Comparison of ENCODE assay signal across 18 mouse cellular contexts in genomic region chr2:75114375-75114774, GRCm38 (mm10).
DNase-seq lines count a peak whose midpoint lies in the region; ATAC-seq and TF ChIP-seq lines count a peak whose summit lies in the region.
"Had no signal": no experiment of that assay in that cellular context is flagged by ENCODE, and none has a peak within 500 bp of the region (broad histone marks: within the 10 kb centered on the region; RNA-seq: fewer than 3 reads in every experiment).

No protein-coding gene starts in this region.

- TF ChIP-seq CTCF in kidney, adult 2 months (conservative IDR thresholded peaks at IDR 0.05; ENCODE audit: insufficient read depth, insufficient read length, low read depth, low read length): no peak

- peak; percentile 20 for DNase-seq in embryo, embryonic 11 days
- DNase-seq in embryo, embryonic 10 days (ENCODE audit: low spot score): no peak
- DNase-seq in kidney, adult 2 months: no peak
- peak; percentile 79 for DNase-seq in 3T3-L1 (ENCODE audit: low read depth, low spot score)
- DNase-seq in adrenal gland, postnatal 14 days: peak; percentile 45
- DNase-seq in cerebellum, adult 11 months: no peak
- no peak for DNase-seq in cerebellum, postnatal 14 days
- DNase-seq: cerebellum, postnatal 25 days; gastrocnemius, postnatal 10 days; kidney, adult 8-10 months; left cerebral cortex, postnatal 4 days; lung, embryonic 14.5 days; thymus, postnatal 14 days had no signal

- no peak overlapping the region for H3K4me2 ChIP-seq in kidney, embryonic 14.5 days (replicated peaks; ENCODE audit: low read depth, low read length)
- H3K4me2 ChIP-seq: liver, embryonic 11.5 days; lung, embryonic 14.5 days had no signal

- no peaks in the 10 kb centered on the region for H3K36me3 ChIP-seq in kidney, embryonic 14.5 days (ENCODE audit: control insufficient read depth, insufficient read depth, low read length)
- H3K36me3 ChIP-seq in kidney, adult 2 months (ENCODE audit: control insufficient read depth, insufficient read depth, low read length): no peaks in the 10 kb centered on the region
- H3K36me3 ChIP-seq: forebrain, embryonic 10.5 days; hindbrain, embryonic 10.5 days had no signal

- TF ChIP-seq POLR2A in kidney, adult 2 months (IDR thresholded peaks at IDR 0.05; ENCODE audit: low read depth, low read length): no peak

- 0 out of 2 replicates have a peak, but pooled peaks cover 4% of the 10 kb centered on the region for H3K4me1 ChIP-seq in kidney, embryonic 14.5 days (ENCODE audit: control insufficient read depth, insufficient read depth, low read length)
- H3K4me1 ChIP-seq in kidney, adult 2 months (ENCODE audit: control insufficient read depth, insufficient read depth, low read length): no peaks in the 10 kb centered on the region
- H3K4me1 ChIP-seq: hindbrain, embryonic 10.5 days had no signal

- H3K4me3 ChIP-seq in kidney, embryonic 14.5 days (ENCODE audit: low read length): no peak overlapping the region
- no peak overlapping the region for H3K4me3 ChIP-seq in kidney, adult 2 months (ENCODE audit: insufficient read depth, low read depth, low read length)
- H3K4me3 ChIP-seq: forebrain, embryonic 10.5 days; hindbrain, embryonic 10.5 days had no signal

- H3K9ac ChIP-seq in kidney, embryonic 14.5 days (ENCODE audit: low read depth, low read length): no peak overlapping the region
- H3K9ac ChIP-seq: lung, embryonic 14.5 days had no signal

- 15% methylated on average over 6 of the region's 6 CpGs for WGBS in kidney, embryonic 14.5 days
- 25% methylated on average over 6 of the region's 6 CpGs for WGBS in kidney, adult 2 months

- peak; percentile 37; the same call in 1 of the 2 replicates for ATAC-seq in kidney, embryonic 14.5 days (ENCODE audit: low FRiP score, low TSS enrichment)

- H3K9me3 ChIP-seq in kidney, embryonic 14.5 days (ENCODE audit: control insufficient read depth, low read length): no peaks in the 10 kb centered on the region
- H3K9me3 ChIP-seq: forebrain, embryonic 10.5 days; hindbrain, embryonic 10.5 days had no signal

- H3K27ac ChIP-seq in kidney, embryonic 14.5 days (ENCODE audit: low read depth, low read length): no peak overlapping the region
- no peak overlapping the region for H3K27ac ChIP-seq in kidney, adult 2 months (ENCODE audit: insufficient read depth, low read depth, low read length)
- H3K27ac ChIP-seq: forebrain, embryonic 10.5 days; hindbrain, embryonic 10.5 days; macrophage had no signal

- H3K27me3 ChIP-seq in kidney, embryonic 14.5 days (ENCODE audit: control insufficient read depth, insufficient read depth, low read length): no peaks in the 10 kb centered on the region
- no peaks in the 10 kb centered on the region for H3K27me3 ChIP-seq in kidney, adult 2 months (replicated peaks; ENCODE audit: control insufficient read depth, insufficient read depth, low read length)

Comparison
In these comparisons a context has a peak if more than half of its experiments do, and no peak if none do; other contexts are left out.
1. DNase-seq: peak in embryo, embryonic 11 days (single experiment), 3T3-L1 (single experiment) and adrenal gland, postnatal 14 days (single experiment); none in embryo, embryonic 10 days (single experiment), kidney, adult 2 months (single experiment), cerebellum, adult 11 months (single experiment) and cerebellum, postnatal 14 days (0 of 2).